Mouse (Mus musculus): Measurements from ENCODE around the gene Grhl3.

DNA sequence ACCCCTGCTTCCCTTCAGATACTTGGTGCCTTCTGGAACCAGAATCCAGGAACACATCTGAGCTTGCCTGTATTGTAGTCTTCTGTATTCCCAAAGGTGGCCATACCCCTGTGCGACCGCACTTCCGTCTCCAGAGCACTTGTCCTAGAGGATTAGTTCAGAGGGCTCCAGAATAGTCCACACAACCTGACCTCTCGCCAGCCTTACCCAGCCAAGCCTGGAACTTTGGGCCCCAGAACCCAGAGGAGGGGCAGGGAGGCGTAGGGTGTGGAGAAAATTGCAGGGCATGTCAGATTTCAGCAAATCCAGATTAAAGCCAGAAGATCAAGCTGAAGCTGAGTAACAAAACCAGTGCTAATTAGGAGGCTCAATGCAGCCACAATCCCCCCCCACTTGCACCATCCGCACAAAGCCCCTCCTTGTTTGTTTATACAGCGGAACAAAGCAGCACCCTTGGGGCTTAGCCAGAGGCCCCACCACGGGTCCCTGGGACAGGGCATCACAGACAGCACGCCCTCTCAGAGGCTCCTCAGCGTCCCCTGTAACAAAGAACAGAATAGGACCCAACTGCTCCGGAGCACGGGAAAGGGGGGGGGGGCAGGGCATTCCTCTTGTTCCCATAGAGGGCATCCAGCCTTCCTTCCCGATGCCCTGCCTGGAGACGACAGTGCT lies 47.3 kb downstream of the Grhl3 start:
- TF ChIP-seq POLR2A (IDR thresholded peaks at IDR 0.05; ENCODE audit: low read depth, low read length) (no peak), CTCF (conservative IDR thresholded peaks at IDR 0.05; ENCODE audit: insufficient read depth, insufficient read length, low read depth, low read length) (no peak)
